Mouse (Mus musculus) midbrain, postnatal 0 days (tissue): Measurements from ENCODE around the gene 1700016D06Rik. TPM values are rescaled to one million over a fixed set of nuclear protein-coding genes. Genes with fewer than 3 reads are reported as not detected.

Source experiments
- ATAC-seq: fragments of 200-750 bp; cut with Nextera tagmentation; 2 replicates; pipeline ENCODE4 v1.8.0; 2017; ENCODE audit warnings: moderate number of reproducible peaks, mild to moderate bottlenecking, moderate TSS enrichment, moderate library complexity; ENCODE audit not compliant: low FRiP score
- DNase-seq: peaks from one replicate; pipeline ENCODE4 v3.0.0-alpha.2; 2015; ENCODE audit warnings: low spot score
- H3K27ac ChIP-seq: fragments of 300-500 bp; sonication (generic); 2 replicates; pipeline ENCODE4 v1.5.1; 2014; ENCODE audit warnings: low read depth, mild to moderate bottlenecking, low read length, mixed read lengths
- H3K27me3 ChIP-seq: fragments of 300-500 bp; sonication (generic); 2 replicates; pipeline ENCODE4 v1.6.1; 2014; ENCODE audit warnings: low read length, control low read depth, mixed read lengths; ENCODE audit not compliant: insufficient read depth
- H3K36me3 ChIP-seq: fragments of 300-500 bp; sonication (generic); 2 replicates; pipeline ENCODE4 v1.6.1; 2014; ENCODE audit warnings: low read length, control low read depth, mixed read lengths; ENCODE audit not compliant: insufficient read depth
- H3K4me1 ChIP-seq: fragments of 300-500 bp; sonication (generic); 2 replicates; pipeline ENCODE4 v1.6.1; 2014; ENCODE audit warnings: mild to moderate bottlenecking, control low read depth, antibody characterized with exemption, low read length, mixed read lengths; ENCODE audit not compliant: insufficient read depth
- H3K4me2 ChIP-seq: fragments of 300-500 bp; sonication (generic); 2 replicates; pipeline ENCODE4 v1.6.1; 2014; ENCODE audit warnings: low read depth, mild to moderate bottlenecking, low read length, mixed read lengths; ENCODE audit not compliant: poor library complexity, severe bottlenecking
- H3K4me3 ChIP-seq: fragments of 300-500 bp; sonication (generic); 2 replicates; pipeline ENCODE4 v1.5.1; 2014; ENCODE audit warnings: low read depth, mild to moderate bottlenecking, low read length, moderate library complexity
- H3K9ac ChIP-seq: fragments of 300-500 bp; sonication (generic); replicated peaks from 2 replicates; pipeline ENCODE4 v1.6.1; 2014; ENCODE audit warnings: mild to moderate bottlenecking, low read length, moderate library complexity, mixed read lengths; ENCODE audit not compliant: poor library complexity, severe bottlenecking
- H3K9me3 ChIP-seq: fragments of 300-500 bp; sonication (generic); 2 replicates; pipeline ENCODE4 v1.6.1; 2016; ENCODE audit warnings: low read length, control low read depth
- CTCF ChIP-seq: IDR thresholded peaks from 2 replicates; pipeline ENCODE4 v1.5.1; 2016; ENCODE audit warnings: antibody characterized with exemption, mild to moderate bottlenecking
- WGBS: fragments of 180-500 bp; shearing (Covaris S2); extraction: QIAGEN DNeasy Blood & Tissue Kit; methylation state at CpG from one replicate; pipeline ENCODE4 v1.1.7; 2014; 5-methylcytosine and 5-hydroxymethylcytosine counted together
- polyA plus RNA-seq: library from polyadenylated mRNA; unstranded; fragments of >200 nt; fragmentation: Nextera tagmentation; extraction: Ambion mirVana; gene quantifications from 2 replicates; pipeline ENCODE4 v1.2.1, GENCODE M21; 2015
- total RNA-seq: library from RNA; depleted of rRNA; stranded (reverse); fragments of >200 nt; gene quantifications from 2 replicates; pipeline ENCODE4 v1.2.3, GENCODE M21; 2014

1700016D06Rik gene
- total and polyA plus RNA-seq, 2 experiments from 2014 or later: 0.47 TPM; not detected in 1

- no peak for ATAC-seq
- WGBS: 80% methylated on average over 3 of the region's 3 CpGs
These were observed 38.9 kb downstream of the 1700016D06Rik start for GRCm38 (mm10) chr8:11661969-11662368.

GRCm38 (mm10) chr8:11650021-11650420 lies 50.8 kb downstream of the 1700016D06Rik start:
- no peak overlapping the region for H3K4me3 ChIP-seq
- H3K36me3 ChIP-seq: no peaks in the 10 kb centered on the region
- H3K27ac ChIP-seq: no peak overlapping the region
- no peak for ATAC-seq
- no peaks in the 10 kb centered on the region for H3K4me1 ChIP-seq
- no peak for TF ChIP-seq CTCF
- no peaks in the 10 kb centered on the region for H3K27me3 ChIP-seq
- H3K9me3 ChIP-seq: no peaks in the 10 kb centered on the region
- no peak overlapping the region for H3K9ac ChIP-seq
- 89% methylated on average over 5 of the region's 5 CpGs for WGBS
- no peak for DNase-seq
- no peak overlapping the region for H3K4me2 ChIP-seq

More at GRCm38 (mm10) chr8:11661969-11662368, 38.9 kb downstream of the 1700016D06Rik start:
- Histone ChIP-seq H3K9me3 (no peaks in the 10 kb centered on the region), H3K36me3 (no peaks in the 10 kb centered on the region), H3K9ac (no peak overlapping the region), H3K27me3 (no peaks in the 10 kb centered on the region), H3K4me3 (no peak overlapping the region), H3K27ac (no peak overlapping the region), H3K4me2 (no peak overlapping the region), H3K4me1 (no peaks in the 10 kb centered on the region)
- DNase-seq: peak; percentile 78
- TF ChIP-seq CTCF: no peak

- ATAC-seq: no peak
- Histone ChIP-seq H3K4me3 (no peak overlapping the region), H3K4me2 (no peak overlapping the region), H3K27me3 (no peaks in the 10 kb centered on the region), H3K9me3 (no peaks in the 10 kb centered on the region), H3K27ac (no peak overlapping the region), H3K9ac (no peak overlapping the region), H3K36me3 (no peaks in the 10 kb centered on the region; the same call in 1 of the 2 replicates), H3K4me1 (no peaks in the 10 kb centered on the region)
- peak; percentile 56 for DNase-seq
- TF ChIP-seq CTCF: no peak
- WGBS: 73% methylated on average over 2 of the region's 2 CpGs
These were observed 57.7 kb downstream of the 1700016D06Rik start for GRCm38 (mm10) chr8:11643123-11643522.

- no peaks in the 10 kb centered on the region for H3K4me1 ChIP-seq
- no peaks in the 10 kb centered on the region; the same call in 1 of the 2 replicates for H3K36me3 ChIP-seq
- H3K4me3 ChIP-seq: no peak overlapping the region
- DNase-seq (no peak), ATAC-seq (no peak)
- no peak for TF ChIP-seq CTCF
- H3K9ac ChIP-seq: no peak overlapping the region
- 64% methylated on average over 2 of the region's 2 CpGs for WGBS
- H3K27ac ChIP-seq: no peak overlapping the region
- H3K4me2 ChIP-seq: no peak overlapping the region
- no peaks in the 10 kb centered on the region for H3K27me3 ChIP-seq
- H3K9me3 ChIP-seq: no peaks in the 10 kb centered on the region
These were observed 60.3 kb downstream of the 1700016D06Rik start for GRCm38 (mm10) chr8:11640606-11641005.

GRCm38 (mm10) chr8:11637531-11637930 lies 63.3 kb downstream of the 1700016D06Rik start:
- no peaks in the 10 kb centered on the region for H3K27me3 ChIP-seq
- H3K36me3 ChIP-seq: peaks cover 2% of the 10 kb centered on the region; the same call in 1 of the 2 replicates
- no peak for ATAC-seq

GRCm38 (mm10) chr8:11636324-11637057 lies 64.4 kb downstream of the 1700016D06Rik start:
- Histone ChIP-seq H3K27me3 (no peaks in the 10 kb centered on the region), H3K4me2 (peak overlapping the region; percentile 80), H3K4me3 (peak overlapping the region; percentile 90), H3K9ac (peak overlapping the region; percentile 94), H3K36me3 (peaks cover 8% of the 10 kb centered on the region), H3K9me3 (no peaks in the 10 kb centered on the region), H3K4me1 (peaks cover 14% of the 10 kb centered on the region; the same call in 1 of the 2 replicates), H3K27ac (peak overlapping the region; percentile 98)
- peak; percentile 85 for DNase-seq
- WGBS: 4% methylated on average over 30 of the region's 30 CpGs
- peak; percentile 17 for ATAC-seq
- no peak for TF ChIP-seq CTCF

More at GRCm38 (mm10) chr8:11637531-11637930, 63.3 kb downstream of the 1700016D06Rik start:
- Histone ChIP-seq H3K4me1 (peaks cover 14% of the 10 kb centered on the region; the same call in 1 of the 2 replicates), H3K27ac (no peak overlapping the region), H3K4me3 (no peak overlapping the region), H3K9me3 (no peaks in the 10 kb centered on the region), H3K4me2 (no peak overlapping the region), H3K9ac (no peak overlapping the region)
- WGBS: 97% methylated on average over 7 of the region's 7 CpGs
- no peak for TF ChIP-seq CTCF
- no peak for DNase-seq
